ENCODE assay signal across 10 mouse cellular contexts in the genomic region with DNA sequence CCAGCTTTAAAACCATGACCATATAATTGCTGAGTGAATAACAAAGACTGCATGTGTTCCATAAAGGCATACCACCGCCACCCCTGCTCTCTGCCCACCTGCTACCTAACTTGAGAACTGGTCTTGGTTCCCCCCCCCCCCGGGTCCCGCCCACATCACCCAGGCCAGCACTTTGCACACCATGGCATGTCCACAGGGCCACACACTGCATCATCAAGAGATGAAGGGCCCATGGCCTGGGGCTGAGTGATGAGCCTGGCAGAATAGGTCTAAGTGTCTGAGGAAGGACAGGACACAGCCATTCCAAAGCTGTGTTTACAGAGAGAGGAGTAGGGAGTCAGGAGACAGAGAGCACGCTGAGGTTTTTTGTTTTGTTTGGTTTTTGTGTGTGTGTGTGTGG. TPM values are rescaled to one million over a fixed set of nuclear protein-coding genes. Genes with fewer than 3 reads are reported as not detected.
DNase-seq lines count a peak whose midpoint lies in the region; ATAC-seq and TF ChIP-seq lines count a peak whose summit lies in the region.
"Had no signal": no experiment of that assay in that cellular context is flagged by ENCODE, and none has a peak within 500 bp of the region (broad histone marks: within the 10 kb centered on the region; RNA-seq: fewer than 3 reads in every experiment).

No protein-coding gene starts in this region.

- H3K4me1 ChIP-seq in lung, postnatal 0 days (ENCODE audit: insufficient read depth, low read depth, low read length): peaks cover 20% of the 10 kb centered on the region
- peaks cover 44% of the 10 kb centered on the region for H3K4me1 ChIP-seq in limb, embryonic 13.5 days
- H3K4me1 ChIP-seq in stomach, embryonic 15.5 days: peaks cover 35% of the 10 kb centered on the region

- TF ChIP-seq CTCF in gastrocnemius, adult 2 months (IDR thresholded peaks at IDR 0.05): no peak
- no peak for TF ChIP-seq CTCF in lung, postnatal 0 days (IDR thresholded peaks at IDR 0.05)

- no peaks in the 10 kb centered on the region for H3K9me3 ChIP-seq in lung, postnatal 0 days (ENCODE audit: low read length)
- no peaks in the 10 kb centered on the region for H3K9me3 ChIP-seq in limb, embryonic 13.5 days
- no peaks in the 10 kb centered on the region for H3K9me3 ChIP-seq in stomach, embryonic 15.5 days

- peak; percentile 42 for DNase-seq in gastrocnemius, adult 2 months
- DNase-seq in gastrocnemius, adult 8-10 months (ENCODE audit: low spot score in 2 of 2): no peak
- DNase-seq in lung, postnatal 0 days (ENCODE audit: low spot score): no peak
- no peak for DNase-seq in lung, adult 18-20 months
- DNase-seq in thymus, postnatal 10 days (ENCODE audit: low spot score in 2 of 2): no peak
- DNase-seq in kidney, postnatal 36 days: no peak
- DNase-seq: cerebellum, adult 11 months; lung, postnatal 36 days had no signal

- intact Hi-C loops in gastrocnemius, adult 2 months (cut with DNase I): loop anchor here (1.0 kb wide), 1 partner anchor 18 kb away; no protein-coding TSS in a partner anchor

- 66% methylated on average over 4 of the region's 4 CpGs for WGBS in lung, postnatal 0 days
- 70% methylated on average over 4 of the region's 4 CpGs for WGBS in limb, embryonic 13.5 days
- WGBS in stomach, embryonic 15.5 days: 54% methylated on average over 4 of the region's 4 CpGs

- peak overlapping the region; percentile 78 for H3K4me2 ChIP-seq in lung, postnatal 0 days (replicated peaks; ENCODE audit: low read depth, low read length)
- peak overlapping the region; percentile 94 for H3K4me2 ChIP-seq in limb, embryonic 13.5 days (replicated peaks)
- peak overlapping the region; percentile 81 for H3K4me2 ChIP-seq in stomach, embryonic 15.5 days

- no peaks in the 10 kb centered on the region for H3K27me3 ChIP-seq in lung, postnatal 0 days (replicated peaks; ENCODE audit: insufficient read depth, low read length)
- no peaks in the 10 kb centered on the region for H3K27me3 ChIP-seq in limb, embryonic 13.5 days
- no peaks in the 10 kb centered on the region for H3K27me3 ChIP-seq in stomach, embryonic 15.5 days (replicated peaks)

- peak overlapping the region; percentile 92 for H3K4me3 ChIP-seq in gastrocnemius, adult 2 months
- H3K4me3 ChIP-seq in lung, postnatal 0 days (ENCODE audit: low read depth, low read length): peak overlapping the region; percentile 82; the same call in 1 of the 2 replicates
- H3K4me3 ChIP-seq in limb, embryonic 13.5 days: peak overlapping the region; percentile 80
- H3K4me3 ChIP-seq in stomach, embryonic 15.5 days (replicated peaks): no peak overlapping the region; the same call in 1 of the 2 replicates

- H3K27ac ChIP-seq in gastrocnemius, adult 2 months: peak overlapping the region; percentile 99
- H3K27ac ChIP-seq in lung, postnatal 0 days (ENCODE audit: low read length): peak overlapping the region; percentile 89
- no peak overlapping the region for H3K27ac ChIP-seq in limb, embryonic 13.5 days
- no peak overlapping the region for H3K27ac ChIP-seq in stomach, embryonic 15.5 days

- peak overlapping the region; percentile 32; the same call in 1 of the 2 replicates for H3K9ac ChIP-seq in lung, postnatal 0 days (replicated peaks; ENCODE audit: low read depth)
- peak overlapping the region; percentile 81; the same call in 1 of the 2 replicates for H3K9ac ChIP-seq in limb, embryonic 13.5 days
- H3K9ac ChIP-seq in stomach, embryonic 15.5 days: no peak overlapping the region

- no peaks in the 10 kb centered on the region for H3K36me3 ChIP-seq in lung, postnatal 0 days (ENCODE audit: insufficient read depth, low read length)
- peaks cover 24% of the 10 kb centered on the region for H3K36me3 ChIP-seq in limb, embryonic 13.5 days
- no peaks in the 10 kb centered on the region for H3K36me3 ChIP-seq in stomach, embryonic 15.5 days

- no peak for ATAC-seq in lung, postnatal 0 days
- no peak for ATAC-seq in limb, embryonic 13.5 days (ENCODE audit: low FRiP score, low read depth)
- no peak for ATAC-seq in stomach, embryonic 15.5 days (ENCODE audit: insufficient read depth, low FRiP score, low read depth)

- TF ChIP-seq EP300 in lung, postnatal 0 days (IDR thresholded peaks at IDR 0.05): no peak

RNA-seq across cellular contexts. Expression of gene Rilpl1, which starts 2.8 kb away (rescaled TPM):
- 100 to 1,000 TPM; 243 to 286 TPM for total RNA-seq in gastrocnemius, adult 2 months (2021)
- 100 to 1,000 TPM; 208 to 326 (median 241) TPM for total RNA-seq in gastrocnemius, adult 8-10 months (2022)
- polyA plus RNA-seq in lung, postnatal 0 days (2015; fragmentation: Nextera tagmentation; extraction: Ambion mirVana): 24.4 and 26.6 TPM in 2 replicates
- 26.0 and 27.8 TPM in 2 replicates for polyA plus RNA-seq in limb, embryonic 13.5 days (2015; fragmentation: Nextera tagmentation; extraction: Ambion mirVana)
- 15.1 and 15.2 TPM in 2 replicates for polyA plus RNA-seq in stomach, embryonic 15.5 days (2015; fragmentation: Nextera tagmentation; extraction: Ambion mirVana)

RNA-seq across cellular contexts. Expression of gene Tmed2, which starts 12.1 kb away (rescaled TPM):
- 100 to 1,000 TPM; 144 to 170 TPM for total RNA-seq in gastrocnemius, adult 2 months (2021)
- 100 to 1,000 TPM; 149 to 173 (median 155) TPM for total RNA-seq in gastrocnemius, adult 8-10 months (2022)
- polyA plus RNA-seq in lung, postnatal 0 days (2015; fragmentation: Nextera tagmentation; extraction: Ambion mirVana): 478 and 479 TPM in 2 replicates
- polyA plus RNA-seq in limb, embryonic 13.5 days (2015; fragmentation: Nextera tagmentation; extraction: Ambion mirVana): 590 and 600 TPM in 2 replicates
- 589 and 688 TPM in 2 replicates for polyA plus RNA-seq in stomach, embryonic 15.5 days (2015; fragmentation: Nextera tagmentation; extraction: Ambion mirVana)

RNA-seq across cellular contexts. Expression of gene Ddx55, which starts 24.3 kb away (rescaled TPM):
- 1 to 10 TPM; 4.5 to 4.8 TPM for total RNA-seq in gastrocnemius, adult 2 months (2021)
- total RNA-seq in gastrocnemius, adult 8-10 months (2022): 1 to 10 TPM; 3.8 to 8.0 (median 4.9) TPM
- 6.3 and 6.7 TPM in 2 replicates for polyA plus RNA-seq in lung, postnatal 0 days (2015; fragmentation: Nextera tagmentation; extraction: Ambion mirVana)
- polyA plus RNA-seq in limb, embryonic 13.5 days (2015; fragmentation: Nextera tagmentation; extraction: Ambion mirVana): 17.5 and 17.8 TPM in 2 replicates
- 14.1 and 17.1 TPM in 2 replicates for polyA plus RNA-seq in stomach, embryonic 15.5 days (2015; fragmentation: Nextera tagmentation; extraction: Ambion mirVana)

RNA-seq across cellular contexts. Expression of gene Snrnp35, which starts 45.4 kb away (rescaled TPM):
- 10 to 100 TPM; 27.7 to 33.1 TPM for total RNA-seq in gastrocnemius, adult 2 months (2021)
- total RNA-seq in gastrocnemius, adult 8-10 months (2022): 10 to 100 TPM; 19.8 to 27.9 (median 25.2) TPM
- 11.7 and 12.8 TPM in 2 replicates for polyA plus RNA-seq in lung, postnatal 0 days (2015; fragmentation: Nextera tagmentation; extraction: Ambion mirVana)
- polyA plus RNA-seq in limb, embryonic 13.5 days (2015; fragmentation: Nextera tagmentation; extraction: Ambion mirVana): 24.3 and 28.2 TPM in 2 replicates
- 22.5 and 25.0 TPM in 2 replicates for polyA plus RNA-seq in stomach, embryonic 15.5 days (2015; fragmentation: Nextera tagmentation; extraction: Ambion mirVana)

RNA-seq across cellular contexts. Expression of gene Rilpl2, which starts 50.2 kb away (rescaled TPM):
- total RNA-seq in gastrocnemius, adult 2 months (2021): 1 to 10 TPM; 4.6 to 4.7 TPM
- 1 to 10 TPM; 3.2 to 5.1 (median 4.2) TPM for total RNA-seq in gastrocnemius, adult 8-10 months (2022)
- polyA plus RNA-seq in lung, postnatal 0 days (2015; fragmentation: Nextera tagmentation; extraction: Ambion mirVana): 31.5 and 32.7 TPM in 2 replicates
- 34.6 and 37.2 TPM in 2 replicates for polyA plus RNA-seq in limb, embryonic 13.5 days (2015; fragmentation: Nextera tagmentation; extraction: Ambion mirVana)
- polyA plus RNA-seq in stomach, embryonic 15.5 days (2015; fragmentation: Nextera tagmentation; extraction: Ambion mirVana): 31.5 and 32.0 TPM in 2 replicates

Comparison
In these comparisons a context has a peak if more than half of its experiments do, and no peak if none do; other contexts are left out.
1. H3K27ac ChIP-seq: peak in gastrocnemius, adult 2 months (single experiment) and lung, postnatal 0 days (single experiment); none in limb, embryonic 13.5 days (single experiment) and stomach, embryonic 15.5 days (single experiment).
2. Peak in every context shown above with its lines, with median percentiles within 50 percentile points of each other: H3K4me2 ChIP-seq.